Mouse (Mus musculus) C2C12 (cell line): ENCODE measurements at regions not wholly inside any gene's neighbourhood (a gene's known extent, or its start where the extent isn't known, plus 50 kb on each side); places are given as distances from the start of the nearest gene placed in this dataset.

ENCODE experiments used
- CTCF ChIP-seq: IDR thresholded peaks from one replicate; pipeline ENCODE4 v1.5.1; 2011; ENCODE audit not compliant: control insufficient read depth, insufficient read depth, insufficient read length
- MAX ChIP-seq: IDR thresholded peaks from one replicate; pipeline ENCODE4 v1.6.1; 2011; ENCODE audit warnings: mild to moderate bottlenecking, control low read depth
- MYOG ChIP-seq: IDR thresholded peaks from one replicate; pipeline ENCODE4 v1.6.1; 2011; ENCODE audit not compliant: control insufficient read depth, insufficient read length; ENCODE audit errors: extremely low read depth

DNA sequence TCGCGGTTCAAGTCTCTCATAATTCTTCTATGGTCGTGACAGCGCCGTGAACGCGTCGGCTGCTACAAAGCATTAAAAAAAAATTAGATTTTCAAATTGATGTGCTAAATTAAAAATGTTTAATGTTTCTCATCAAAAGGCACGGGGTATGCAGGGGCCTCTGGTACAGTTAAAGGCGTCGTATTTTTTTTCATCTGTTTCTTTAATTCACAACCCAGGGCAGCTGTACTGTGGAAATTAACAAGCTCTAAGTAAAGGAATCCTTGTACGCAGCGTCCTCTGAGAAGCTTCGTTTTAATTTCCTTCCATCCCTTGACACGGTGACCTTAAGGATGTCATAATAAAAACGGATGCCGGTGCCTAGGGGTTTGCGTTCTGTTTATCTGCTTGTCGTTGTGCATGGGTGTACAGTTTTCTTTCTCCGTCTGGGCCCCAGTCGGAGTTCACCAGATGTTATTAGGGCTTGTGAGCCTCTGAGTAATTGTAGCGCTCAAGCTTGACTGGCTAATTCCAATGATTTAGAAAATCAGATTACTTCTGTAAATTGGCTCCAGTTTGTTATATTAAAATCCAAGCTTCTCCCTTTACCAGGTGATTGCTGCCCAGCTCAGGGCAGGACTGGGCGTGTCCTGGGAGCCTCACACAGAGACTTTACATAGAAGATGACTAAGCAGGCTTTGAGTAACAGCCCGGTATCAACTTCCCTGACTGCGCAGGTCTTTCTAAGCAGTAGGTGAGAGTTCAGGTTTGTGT lies 2605.5 kb upstream of the 5930422O12Rik start:
- no peak for TF ChIP-seq CTCF
- no peak for TF ChIP-seq MAX
- no peak for TF ChIP-seq MYOG
